Comparison of ENCODE assay signal across 8 mouse cellular contexts in the genomic region with DNA sequence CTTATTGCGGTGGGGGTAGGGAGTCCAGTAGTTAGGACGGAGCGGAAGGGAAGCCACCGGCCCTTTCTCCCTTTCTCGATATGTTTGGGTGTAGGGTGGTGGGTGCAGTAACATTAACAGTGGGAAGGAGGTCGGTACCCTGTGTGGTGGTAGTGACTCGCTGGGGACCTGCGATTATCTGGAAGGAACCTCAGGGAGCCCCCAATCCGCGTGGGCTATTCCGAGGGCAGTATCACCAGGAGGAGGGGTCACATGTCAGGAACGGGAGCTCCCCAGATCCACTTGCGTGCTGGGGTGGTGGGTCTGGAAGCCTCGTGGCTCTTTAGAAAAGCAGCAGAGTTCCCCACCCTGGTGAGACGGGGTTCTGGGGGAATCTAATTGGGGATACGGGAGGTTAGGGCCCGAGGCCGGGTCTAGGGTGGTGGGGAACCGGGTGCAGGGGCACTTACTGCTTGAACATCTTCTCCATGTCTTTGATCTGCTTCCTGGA. TPM values are rescaled to one million over a fixed set of nuclear protein-coding genes. Genes with fewer than 3 reads are reported as not detected.
DNase-seq lines count a peak whose midpoint lies in the region; ATAC-seq and TF ChIP-seq lines count a peak whose summit lies in the region.

No protein-coding gene starts in this region.

- H3K9me3 ChIP-seq in lung, embryonic 14.5 days (ENCODE audit: low read depth, low read length), result no peaks in the 10 kb centered on the region
- H3K9me3 ChIP-seq in hindbrain, postnatal 0 days (ENCODE audit: low read length), result no peaks in the 10 kb centered on the region
- no peaks in the 10 kb centered on the region for H3K9me3 ChIP-seq in midbrain, postnatal 0 days (ENCODE audit: low read length)

- no peaks in the 10 kb centered on the region for H3K27me3 ChIP-seq in lung, embryonic 14.5 days (ENCODE audit: insufficient read depth, low read length)
- no peaks in the 10 kb centered on the region for H3K27me3 ChIP-seq in hindbrain, postnatal 0 days (ENCODE audit: insufficient read depth, low read length)
- no peaks in the 10 kb centered on the region for H3K27me3 ChIP-seq in midbrain, postnatal 0 days (ENCODE audit: insufficient read depth, low read length)

- no peak for DNase-seq in lung, embryonic 14.5 days
- no peak for DNase-seq in lung, postnatal 25 days (ENCODE audit: low spot score)
- no peak for DNase-seq in hindbrain, postnatal 0 days (ENCODE audit: low spot score)
- DNase-seq in midbrain, postnatal 0 days (ENCODE audit: low spot score), result no peak
- DNase-seq in left cerebral cortex, postnatal 10 days (ENCODE audit: extremely low spot score in 1 of 2, low spot score in 2 of 2), result no peak
- DNase-seq in gastrocnemius, postnatal 4 days (ENCODE audit: low spot score in 2 of 2), result no peak
- no peak for DNase-seq in kidney, postnatal 4 days

- intact Hi-C loops in left cerebral cortex, postnatal 10 days (cut with DNase I), result no loop called here

- peak overlapping the region; percentile 79 for H3K9ac ChIP-seq in lung, embryonic 14.5 days
- H3K9ac ChIP-seq in hindbrain, postnatal 0 days (replicated peaks; ENCODE audit: low read length), result peak overlapping the region; percentile 67
- H3K9ac ChIP-seq in midbrain, postnatal 0 days (replicated peaks; ENCODE audit: low read length, poor library complexity, severe bottlenecking), result peak overlapping the region; percentile 80

- peak overlapping the region; percentile 97 for H3K4me2 ChIP-seq in lung, embryonic 14.5 days
- peak overlapping the region; percentile 84 for H3K4me2 ChIP-seq in hindbrain, postnatal 0 days (ENCODE audit: low read depth, low read length)
- peak overlapping the region; percentile 70 for H3K4me2 ChIP-seq in midbrain, postnatal 0 days (ENCODE audit: low read depth, low read length, poor library complexity, severe bottlenecking)

- H3K36me3 ChIP-seq in lung, embryonic 14.5 days (ENCODE audit: insufficient read depth), result peaks cover 13% of the 10 kb centered on the region
- H3K36me3 ChIP-seq in hindbrain, postnatal 0 days (ENCODE audit: insufficient read depth, low read length), result no peaks in the 10 kb centered on the region
- no peaks in the 10 kb centered on the region; the same call in 1 of the 2 replicates for H3K36me3 ChIP-seq in midbrain, postnatal 0 days (ENCODE audit: insufficient read depth, low read length)

- WGBS in lung, embryonic 14.5 days, result under 1% methylated on average over 19 of the region's 19 CpGs
- WGBS in hindbrain, postnatal 0 days, result 1% methylated on average over 19 of the region's 19 CpGs
- WGBS in midbrain, postnatal 0 days, result under 1% methylated on average over 19 of the region's 19 CpGs

- no peak for TF ChIP-seq CTCF in lung, embryonic 14.5 days (IDR thresholded peaks at IDR 0.05; ENCODE audit: low read depth)
- no peak for TF ChIP-seq CTCF in hindbrain, postnatal 0 days (IDR thresholded peaks at IDR 0.05; ENCODE audit: low read depth)
- no peak for TF ChIP-seq CTCF in midbrain, postnatal 0 days (IDR thresholded peaks at IDR 0.05)

- H3K4me1 ChIP-seq in lung, embryonic 14.5 days (ENCODE audit: insufficient read depth), result peaks cover 26% of the 10 kb centered on the region
- peaks cover 18% of the 10 kb centered on the region; the same call in 1 of the 2 replicates for H3K4me1 ChIP-seq in brown adipose tissue, adult 24 weeks (ENCODE audit: control insufficient read depth, insufficient read depth, insufficient read length, low read length)
- H3K4me1 ChIP-seq in hindbrain, postnatal 0 days (ENCODE audit: insufficient read depth, low read length), result peaks cover 33% of the 10 kb centered on the region
- H3K4me1 ChIP-seq in midbrain, postnatal 0 days (ENCODE audit: insufficient read depth, low read length), result peaks cover 8% of the 10 kb centered on the region; the same call in 1 of the 2 replicates

- peak overlapping the region; percentile 65 for H3K27ac ChIP-seq in lung, embryonic 14.5 days (ENCODE audit: low read depth)
- H3K27ac ChIP-seq in brown adipose tissue, adult 24 weeks (replicated peaks; ENCODE audit: low read depth, low read length), result peak overlapping the region; percentile 48
- peak overlapping the region; percentile 41; the same call in 1 of the 2 replicates for H3K27ac ChIP-seq in hindbrain, postnatal 0 days
- peak overlapping the region; percentile 57 for H3K27ac ChIP-seq in midbrain, postnatal 0 days (ENCODE audit: low read depth, low read length)

- no peak for ATAC-seq in lung, embryonic 14.5 days (ENCODE audit: insufficient read depth)
- peak; percentile 10 for ATAC-seq in hindbrain, postnatal 0 days
- ATAC-seq in midbrain, postnatal 0 days (ENCODE audit: low FRiP score), result peak; percentile 28; the same call in 1 of the 2 replicates

- H3K4me3 ChIP-seq in lung, embryonic 14.5 days (ENCODE audit: low read depth, low read length), result peak overlapping the region; percentile 82
- peak overlapping the region; percentile 88 for H3K4me3 ChIP-seq in brown adipose tissue, adult 24 weeks (ENCODE audit: insufficient read depth, low read depth, low read length)
- peak overlapping the region; percentile 58 for H3K4me3 ChIP-seq in hindbrain, postnatal 0 days (ENCODE audit: low read length)
- peak overlapping the region; percentile 83 for H3K4me3 ChIP-seq in midbrain, postnatal 0 days (ENCODE audit: low read depth, low read length)

RNA-seq across cellular contexts. Expression of a gene that starts 0.6 kb away (rescaled TPM):
- 56.5 and 64.6 TPM in 2 replicates for polyA plus RNA-seq in lung, embryonic 14.5 days (2014; fragmentation: Nextera tagmentation; extraction: Ambion mirVana)
- polyA plus RNA-seq in brown adipose tissue, adult 24 weeks (2012; ENCODE audit: insufficient read depth, insufficient read length, missing spikeins), result 11.7 and 12.9 TPM in 2 replicates
- total RNA-seq in hindbrain, postnatal 0 days (2014; rRNA removed), result 39.4 and 49.2 TPM in 2 replicates
- polyA plus RNA-seq in hindbrain, postnatal 0 days (2015; fragmentation: Nextera tagmentation; extraction: Ambion mirVana), result 62.5 and 64.8 TPM in 2 replicates
- 38.8 TPM in 2 replicates for total RNA-seq in midbrain, postnatal 0 days (2014; rRNA removed)
- 49.0 and 54.8 TPM in 2 replicates for polyA plus RNA-seq in midbrain, postnatal 0 days (2015; fragmentation: Nextera tagmentation; extraction: Ambion mirVana)
- total RNA-seq in left cerebral cortex, postnatal 10 days (2021), result 10 to 100 TPM; 51.2 to 52.5 TPM
- total RNA-seq in gastrocnemius, postnatal 4 days (2021), result 10 to 100 TPM; 60.6 to 68.0 TPM

RNA-seq across cellular contexts. Expression of a gene that starts 28.0 kb away (rescaled TPM):
- polyA plus RNA-seq in lung, embryonic 14.5 days (2014; fragmentation: Nextera tagmentation; extraction: Ambion mirVana), result not detected in 2 replicates
- polyA plus RNA-seq in brown adipose tissue, adult 24 weeks (2012; ENCODE audit: insufficient read depth, insufficient read length, missing spikeins), result not detected in 2 replicates
- total RNA-seq in hindbrain, postnatal 0 days (2014; rRNA removed), result not detected in 2 replicates
- polyA plus RNA-seq in hindbrain, postnatal 0 days (2015; fragmentation: Nextera tagmentation; extraction: Ambion mirVana), result not detected in 2 replicates
- total RNA-seq in midbrain, postnatal 0 days (2014; rRNA removed), result not detected in 2 replicates
- not detected in 2 replicates for polyA plus RNA-seq in midbrain, postnatal 0 days (2015; fragmentation: Nextera tagmentation; extraction: Ambion mirVana)
- total RNA-seq in left cerebral cortex, postnatal 10 days (2021), result not detected
- not detected for total RNA-seq in gastrocnemius, postnatal 4 days (2021)

RNA-seq across cellular contexts. Expression of a gene that starts 48.2 kb away (rescaled TPM):
- polyA plus RNA-seq in lung, embryonic 14.5 days (2014; fragmentation: Nextera tagmentation; extraction: Ambion mirVana), result not detected in 2 replicates
- polyA plus RNA-seq in brown adipose tissue, adult 24 weeks (2012; ENCODE audit: insufficient read depth, insufficient read length, missing spikeins), result not detected in 2 replicates
- total RNA-seq in hindbrain, postnatal 0 days (2014; rRNA removed), result not detected in 2 replicates
- polyA plus RNA-seq in hindbrain, postnatal 0 days (2015; fragmentation: Nextera tagmentation; extraction: Ambion mirVana), result 0.23 and 0.26 TPM in 2 replicates
- total RNA-seq in midbrain, postnatal 0 days (2014; rRNA removed), result not detected in 2 replicates
- polyA plus RNA-seq in midbrain, postnatal 0 days (2015; fragmentation: Nextera tagmentation; extraction: Ambion mirVana), result not detected in 2 replicates
- total RNA-seq in left cerebral cortex, postnatal 10 days (2021), result not detected
- total RNA-seq in gastrocnemius, postnatal 4 days (2021), result not detected
